Mouse (Mus musculus) layer of hippocampus, adult 11-12 months (tissue): ENCODE data around the gene Adamts12.

Source experiments
- DNase-seq: peaks from one replicate; pipeline ENCODE4 v3.0.0; 2022; ENCODE audit warnings: low spot score

The Adamts12 gene

GRCm38 (mm10) chr15:11082961-11083569, 18.5 kb downstream of the Adamts12 start:
- no peak for DNase-seq

GRCm38 (mm10) chr15:11083678-11084077, 19.1 kb downstream of the Adamts12 start:
- no peak for DNase-seq

GRCm38 (mm10) chr15:11084241-11084992, 19.8 kb downstream of the Adamts12 start:
- no peak for DNase-seq

DNA sequence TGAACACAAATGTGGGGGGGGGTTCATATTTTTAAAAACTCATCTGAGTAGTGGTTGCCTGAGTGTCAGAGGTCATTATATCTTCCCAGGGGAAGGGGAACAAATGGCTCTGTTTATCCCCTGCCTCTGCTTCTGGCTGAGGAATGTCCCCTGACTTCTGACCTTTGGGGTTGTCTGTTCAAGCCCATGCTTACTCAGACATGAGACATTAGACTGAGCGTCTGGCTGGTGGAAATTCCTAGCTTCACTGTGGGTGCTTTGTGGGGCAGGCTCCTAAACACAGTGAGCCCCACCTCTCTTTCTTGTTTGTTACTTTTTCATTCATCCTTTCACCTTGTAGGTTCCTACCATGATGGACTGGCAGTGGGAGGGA, 20.4 kb downstream of the Adamts12 start:
- no peak for DNase-seq

DNA sequence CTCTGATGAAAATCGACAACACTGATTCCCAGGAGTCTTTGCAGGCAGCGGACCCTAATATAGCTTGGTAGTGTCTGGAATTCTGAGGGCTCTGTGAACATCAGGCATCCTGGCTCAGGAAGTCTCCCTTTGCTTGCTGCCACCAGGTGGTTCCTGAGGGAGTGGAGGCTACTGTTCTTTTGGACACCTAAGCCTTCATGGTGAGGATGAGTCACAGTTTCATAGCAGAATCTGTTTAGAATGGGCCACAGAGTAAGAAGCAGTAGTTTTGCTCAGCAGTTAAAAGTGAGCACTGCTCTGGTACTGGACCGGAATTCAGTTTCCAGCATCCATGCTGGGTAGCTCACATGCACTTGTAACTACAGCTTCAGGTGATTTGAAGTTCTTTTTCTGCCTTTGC, 24.9 kb downstream of the Adamts12 start:
- no peak for DNase-seq

GRCm38 (mm10) chr15:11095566-11095965, 31.0 kb downstream of the Adamts12 start:
- DNase-seq: peak; percentile 35

GRCm38 (mm10) chr15:11097967-11098702, 33.5 kb downstream of the Adamts12 start:
- DNase-seq: no peak

DNA sequence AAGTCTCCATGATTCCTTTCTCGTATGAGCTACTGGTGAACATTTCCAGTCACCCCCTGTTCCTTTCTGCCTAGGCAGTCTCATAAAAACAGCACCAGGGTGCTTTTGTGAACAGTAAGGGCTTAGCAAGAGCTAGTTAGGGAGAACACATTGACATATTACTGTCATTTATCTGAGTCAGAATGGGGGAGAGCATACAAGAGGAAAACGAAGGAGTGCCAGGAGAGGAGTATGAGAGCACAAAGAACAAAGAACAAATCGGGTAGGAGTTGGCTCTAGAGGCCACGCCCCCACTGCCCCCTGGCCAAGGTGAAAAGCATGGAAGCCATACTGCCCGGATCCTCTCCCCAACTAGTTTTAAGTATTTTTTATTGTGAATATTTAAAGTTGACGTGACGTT, 34.4 kb downstream of the Adamts12 start:
- no peak for DNase-seq

- no peak for DNase-seq
Observed at GRCm38 (mm10) chr15:11100917-11101316, 36.3 kb downstream of the Adamts12 start.

- no peak for DNase-seq
Observed at GRCm38 (mm10) chr15:11105101-11105500, 40.5 kb downstream of the Adamts12 start.

- no peak for DNase-seq
Observed at GRCm38 (mm10) chr15:11107376-11107775, 42.8 kb downstream of the Adamts12 start.

GRCm38 (mm10) chr15:11114631-11115197, 50.1 kb downstream of the Adamts12 start:
- DNase-seq: no peak

DNA sequence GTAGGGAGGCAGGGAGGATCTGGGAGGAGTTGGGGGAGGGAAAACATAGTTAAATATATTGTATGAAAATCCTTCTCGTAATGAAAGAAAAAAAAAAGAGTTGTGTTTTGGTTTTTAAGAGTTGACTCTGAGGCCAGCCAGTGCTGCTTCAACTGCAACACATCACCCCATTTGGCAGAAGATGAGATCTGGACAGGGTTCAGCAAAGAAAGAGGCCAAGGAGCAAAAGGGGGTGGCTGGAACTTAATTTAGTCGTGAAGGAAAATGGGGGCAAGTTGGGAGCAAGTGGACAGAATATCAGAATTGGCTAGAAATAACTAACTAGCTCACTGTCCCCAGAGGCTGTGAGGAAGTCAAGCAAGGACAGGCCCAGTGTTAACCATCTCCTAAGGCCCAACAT, 51.7 kb downstream of the Adamts12 start:
- no peak for DNase-seq

DNA sequence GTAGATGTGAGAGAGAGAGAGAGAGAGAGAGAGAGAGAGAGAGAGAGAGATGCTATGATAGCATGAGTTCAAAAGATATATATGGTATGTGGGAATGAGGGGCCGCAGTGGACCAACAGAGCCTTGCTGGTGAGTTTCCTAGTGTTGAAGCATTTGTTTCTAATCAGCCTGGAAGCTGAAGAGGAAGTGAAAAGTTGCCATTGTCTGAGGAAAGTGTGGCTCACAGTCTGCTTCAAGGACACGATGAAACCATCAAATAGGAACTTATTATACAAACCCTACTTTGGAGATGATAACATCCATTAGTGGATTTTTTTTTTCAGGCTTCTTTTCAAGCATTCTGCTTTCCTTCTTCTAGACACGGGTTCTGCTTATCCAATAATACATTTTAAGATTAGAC, 52.3 kb downstream of the Adamts12 start:
- DNase-seq: no peak

DNA sequence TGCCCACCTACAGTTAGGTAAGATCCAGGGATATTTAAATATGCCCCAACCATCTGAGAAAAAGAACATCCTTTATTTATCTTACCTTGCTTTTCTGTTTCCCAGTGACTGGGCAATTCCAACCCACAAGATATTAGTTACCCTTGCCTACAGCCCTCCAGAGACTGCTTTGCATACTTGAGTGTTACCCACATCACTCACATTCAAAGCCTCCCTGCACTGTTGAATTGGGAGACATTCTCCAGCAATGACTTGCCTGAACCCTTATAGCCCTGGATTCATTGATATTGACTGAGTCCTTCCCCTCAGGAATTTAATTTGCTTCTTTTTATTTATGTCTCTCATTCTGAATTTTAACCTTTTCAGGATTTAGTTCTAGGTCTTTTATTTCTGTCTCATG, 53.8 kb downstream of the Adamts12 start:
- DNase-seq: no peak

DNA sequence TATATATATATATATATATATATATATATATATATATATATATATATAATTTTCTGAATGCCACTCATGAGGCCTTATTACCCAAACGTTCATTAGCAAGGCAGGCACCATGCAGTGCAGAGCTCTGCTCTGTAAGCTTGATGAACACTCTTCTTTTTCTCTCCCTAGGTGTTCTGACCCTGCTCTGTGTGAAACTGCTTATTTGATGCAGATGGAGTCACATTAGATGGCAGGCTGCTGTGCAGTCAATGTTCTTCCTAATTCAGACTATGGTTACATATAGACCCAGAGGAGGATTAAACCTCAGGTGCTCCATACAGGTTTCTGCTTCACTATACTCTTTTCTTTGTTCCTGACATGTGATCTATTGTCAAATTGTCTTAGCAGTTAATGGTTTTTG, 57.1 kb downstream of the Adamts12 start:
- no peak for DNase-seq

DNA sequence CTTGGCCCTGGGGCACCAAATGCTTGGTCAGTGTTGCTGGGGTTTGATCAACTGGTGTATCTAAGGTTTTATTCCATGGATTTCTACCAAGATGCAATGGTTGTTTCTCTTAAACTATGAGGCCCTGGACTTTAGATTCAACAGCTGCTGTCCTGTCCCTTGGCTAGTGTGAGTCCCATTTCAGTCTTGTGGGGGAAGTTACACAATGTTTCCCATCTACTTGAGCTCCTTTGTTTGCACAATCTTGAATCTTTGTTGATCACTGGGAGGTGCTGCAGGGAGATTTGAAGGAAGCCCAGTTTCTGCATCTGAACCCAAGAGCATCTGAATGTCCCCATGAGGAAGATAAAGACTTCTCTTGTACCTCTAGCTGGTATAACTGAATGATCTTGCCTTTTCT, 60.8 kb downstream of the Adamts12 start:
- no peak for DNase-seq

DNA sequence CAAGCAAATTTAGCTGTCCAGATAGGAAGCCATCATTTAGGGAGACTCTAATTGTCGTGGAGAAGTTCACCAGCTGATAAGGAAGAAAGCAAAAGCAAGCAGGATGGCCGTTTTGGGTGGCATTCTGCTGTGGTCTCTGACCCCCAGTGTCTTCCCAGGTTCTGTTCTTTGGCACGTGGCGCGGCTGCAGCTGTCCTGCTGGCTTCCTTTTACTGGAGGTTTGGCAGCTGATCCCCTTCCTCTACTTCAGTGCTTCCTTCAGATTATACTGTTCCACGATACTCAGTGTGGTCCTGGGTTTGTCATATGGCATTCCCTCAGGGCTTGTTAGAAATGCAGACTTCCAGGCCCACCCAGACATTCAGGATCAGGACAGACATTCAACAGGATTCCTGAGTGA, 63.9 kb downstream of the Adamts12 start:
- DNase-seq: no peak

- no peak for DNase-seq
Observed at GRCm38 (mm10) chr15:11132586-11133558, 68.3 kb downstream of the Adamts12 start.

- no peak for DNase-seq
Observed at GRCm38 (mm10) chr15:11145581-11145980, 81.0 kb downstream of the Adamts12 start.

DNA sequence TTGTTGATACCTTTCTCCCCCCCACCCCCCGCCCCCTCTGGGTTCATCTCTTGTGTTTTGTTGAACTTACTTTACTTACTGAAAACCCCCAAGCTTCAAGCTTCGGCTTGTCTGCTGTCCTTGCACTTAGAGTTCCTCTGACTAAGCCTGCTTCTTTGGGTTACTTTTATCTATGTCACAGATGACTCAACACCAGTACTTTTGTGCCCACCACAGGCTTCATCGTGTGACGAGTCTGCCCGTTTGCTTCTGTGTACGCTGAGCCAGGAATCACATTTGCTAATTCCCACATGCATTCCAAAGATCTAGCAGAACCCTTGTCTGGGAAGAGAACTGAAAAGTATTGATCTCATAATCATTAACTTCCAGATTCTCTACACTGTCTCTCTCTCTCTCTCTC, 94.8 kb downstream of the Adamts12 start:
- no peak for DNase-seq

GRCm38 (mm10) chr15:11160759-11161158, 96.2 kb downstream of the Adamts12 start:
- DNase-seq: no peak
